In genomic region chr15:12178126-12178525, GRCm38 (mm10) we compare ENCODE assay signal across 23 mouse cellular contexts. TPM values are rescaled to one million over a fixed set of nuclear protein-coding genes. Genes with fewer than 3 reads are reported as not detected.
DNase-seq lines count a peak whose midpoint lies in the region; ATAC-seq and TF ChIP-seq lines count a peak whose summit lies in the region.
"Had no signal": no experiment of that assay in that cellular context is flagged by ENCODE, and none has a peak within 500 bp of the region (broad histone marks: within the 10 kb centered on the region; RNA-seq: fewer than 3 reads in every experiment).

No protein-coding gene starts in this region.

- peaks cover 5% of the 10 kb centered on the region for H3K36me3 ChIP-seq in kidney, adult 2 months (ENCODE audit: control insufficient read depth, insufficient read depth, low read length)
- peaks cover 51% of the 10 kb centered on the region for H3K36me3 ChIP-seq in kidney, embryonic 16.5 days (ENCODE audit: insufficient read depth, low read length)
- H3K36me3 ChIP-seq in neural tube, embryonic 13.5 days: peaks cover 71% of the 10 kb centered on the region
- H3K36me3 ChIP-seq in neural tube, embryonic 15.5 days: peaks cover 53% of the 10 kb centered on the region

- H3K27ac ChIP-seq in cerebellum, adult 2 months (ENCODE audit: insufficient read depth, low read length): no peak overlapping the region
- no peak overlapping the region for H3K27ac ChIP-seq in kidney, adult 2 months (ENCODE audit: insufficient read depth, low read depth, low read length)
- H3K27ac ChIP-seq in kidney, embryonic 16.5 days (ENCODE audit: low read length): no peak overlapping the region
- no peak overlapping the region for H3K27ac ChIP-seq in neural tube, embryonic 13.5 days (replicated peaks)
- no peak overlapping the region for H3K27ac ChIP-seq in neural tube, embryonic 15.5 days (replicated peaks)
- H3K27ac ChIP-seq: embryonic facial prominence, embryonic 10.5 days; forebrain, embryonic 15.5 days; heart, embryonic 10.5 days; limb, embryonic 13.5 days; liver, embryonic 15.5 days; midbrain, embryonic 12.5 days had no signal

- DNase-seq in cerebellum, postnatal 14 days: peak; percentile 28 to 49
- no peak for DNase-seq in cerebellum, adult 2 months
- peak; percentile 54 for DNase-seq in kidney, adult 2 months
- DNase-seq in kidney, postnatal 25 days: peak; percentile 60 to 72
- no peak for DNase-seq in layer of hippocampus, adult 9-10 months (ENCODE audit: low spot score)
- DNase-seq: adrenal gland, postnatal 14 days; cerebellum, adult 11-12 months; gastrocnemius, postnatal 14 days; right cerebral cortex, postnatal 14 days; spleen, adult 18-20 months; thymus, postnatal 4 days had no signal

- no peak for TF ChIP-seq CTCF in cerebellum, adult 2 months (IDR thresholded peaks at IDR 0.05; ENCODE audit: borderline replicate concordance, insufficient read depth, low read depth, low read length)
- TF ChIP-seq CTCF in kidney, adult 2 months (conservative IDR thresholded peaks at IDR 0.05; ENCODE audit: insufficient read depth, insufficient read length, low read depth, low read length): no peak

- H3K4me1 ChIP-seq in cerebellum, adult 2 months (ENCODE audit: control insufficient read depth, insufficient read depth, low read length): no peaks in the 10 kb centered on the region
- H3K4me1 ChIP-seq in kidney, adult 2 months (ENCODE audit: control insufficient read depth, insufficient read depth, low read length): no peaks in the 10 kb centered on the region
- no peaks in the 10 kb centered on the region for H3K4me1 ChIP-seq in kidney, embryonic 16.5 days (ENCODE audit: insufficient read depth, low read length)
- no peaks in the 10 kb centered on the region for H3K4me1 ChIP-seq in neural tube, embryonic 13.5 days (replicated peaks)
- no peaks in the 10 kb centered on the region for H3K4me1 ChIP-seq in neural tube, embryonic 15.5 days
- H3K4me1 ChIP-seq: embryonic facial prominence, embryonic 10.5 days; forebrain, embryonic 15.5 days; heart, embryonic 10.5 days; limb, embryonic 13.5 days; midbrain, embryonic 12.5 days had no signal

- H3K9me3 ChIP-seq in kidney, embryonic 16.5 days (ENCODE audit: low read length): no peaks in the 10 kb centered on the region
- H3K9me3 ChIP-seq in neural tube, embryonic 13.5 days: no peaks in the 10 kb centered on the region
- no peaks in the 10 kb centered on the region for H3K9me3 ChIP-seq in neural tube, embryonic 15.5 days (replicated peaks)
- H3K9me3 ChIP-seq: embryonic facial prominence, embryonic 10.5 days; forebrain, embryonic 15.5 days; heart, embryonic 10.5 days; limb, embryonic 13.5 days; liver, embryonic 15.5 days; midbrain, embryonic 12.5 days had no signal

- ATAC-seq in kidney, embryonic 16.5 days (ENCODE audit: low FRiP score, low TSS enrichment): no peak
- ATAC-seq in neural tube, embryonic 13.5 days (ENCODE audit: low read depth): peak; percentile 50; the same call in 1 of the 2 replicates
- ATAC-seq in neural tube, embryonic 15.5 days (ENCODE audit: low FRiP score): no peak
- ATAC-seq: activated CD4-positive, CD25-positive, alpha-beta regulatory T cell, adult 4 months; CD4-positive, CD25-positive, alpha-beta regulatory T cell, adult 4 months; forebrain, embryonic 15.5 days; inflammation-experienced regulatory T-cells, adult 6 months had no signal

- no peak for TF ChIP-seq POLR2A in cerebellum, adult 2 months (IDR thresholded peaks at IDR 0.05; ENCODE audit: borderline replicate concordance, insufficient read depth, low read length)
- no peak for TF ChIP-seq POLR2A in kidney, adult 2 months (IDR thresholded peaks at IDR 0.05; ENCODE audit: low read depth, low read length)

- H3K4me2 ChIP-seq in kidney, embryonic 16.5 days (replicated peaks; ENCODE audit: low read depth, low read length): no peak overlapping the region
- no peak overlapping the region for H3K4me2 ChIP-seq in neural tube, embryonic 13.5 days
- H3K4me2 ChIP-seq in neural tube, embryonic 15.5 days: no peak overlapping the region
- H3K4me2 ChIP-seq: forebrain, embryonic 15.5 days; limb, embryonic 13.5 days; liver, embryonic 15.5 days; midbrain, embryonic 12.5 days had no signal

- 62% methylated on average over 5 of the region's 5 CpGs for WGBS in cerebellum, adult 2 months
- 44% methylated on average over 5 of the region's 5 CpGs for WGBS in kidney, adult 2 months
- 77% methylated on average over 5 of the region's 5 CpGs for WGBS in kidney, embryonic 16.5 days
- WGBS in neural tube, embryonic 13.5 days: 45% methylated on average over 5 of the region's 5 CpGs
- WGBS in neural tube, embryonic 15.5 days: 45% methylated on average over 5 of the region's 5 CpGs

- no peaks in the 10 kb centered on the region for H3K27me3 ChIP-seq in cerebellum, adult 2 months (ENCODE audit: control insufficient read depth, insufficient read depth, low read length)
- H3K27me3 ChIP-seq in kidney, adult 2 months (replicated peaks; ENCODE audit: control insufficient read depth, insufficient read depth, low read length): no peaks in the 10 kb centered on the region
- H3K27me3 ChIP-seq in kidney, embryonic 16.5 days (ENCODE audit: insufficient read depth, low read length): no peaks in the 10 kb centered on the region
- no peaks in the 10 kb centered on the region for H3K27me3 ChIP-seq in neural tube, embryonic 13.5 days
- no peaks in the 10 kb centered on the region for H3K27me3 ChIP-seq in neural tube, embryonic 15.5 days (replicated peaks)
- H3K27me3 ChIP-seq: forebrain, embryonic 15.5 days; limb, embryonic 13.5 days; liver, embryonic 15.5 days; midbrain, embryonic 12.5 days had no signal

- H3K4me3 ChIP-seq in cerebellum, adult 2 months (replicated peaks; ENCODE audit: insufficient read depth, low read depth, low read length): no peak overlapping the region
- H3K4me3 ChIP-seq in kidney, adult 2 months (ENCODE audit: insufficient read depth, low read depth, low read length): no peak overlapping the region
- H3K4me3 ChIP-seq in kidney, embryonic 16.5 days (ENCODE audit: low read length): no peak overlapping the region
- H3K4me3 ChIP-seq in neural tube, embryonic 13.5 days: no peak overlapping the region
- H3K4me3 ChIP-seq in neural tube, embryonic 15.5 days (replicated peaks): no peak overlapping the region
- H3K4me3 ChIP-seq: embryonic facial prominence, embryonic 10.5 days; forebrain, embryonic 15.5 days; heart, embryonic 10.5 days; limb, embryonic 13.5 days; liver, embryonic 15.5 days; midbrain, embryonic 12.5 days had no signal

- no peak overlapping the region for H3K9ac ChIP-seq in kidney, embryonic 16.5 days (replicated peaks; ENCODE audit: low read length)
- H3K9ac ChIP-seq in neural tube, embryonic 13.5 days: no peak overlapping the region
- no peak overlapping the region for H3K9ac ChIP-seq in neural tube, embryonic 15.5 days (replicated peaks)
- H3K9ac ChIP-seq: forebrain, embryonic 15.5 days; limb, embryonic 13.5 days; liver, embryonic 15.5 days; midbrain, embryonic 12.5 days had no signal

RNA-seq across cellular contexts. Expression of gene Mtmr12, which starts 26.7 kb away (rescaled TPM):
- polyA plus RNA-seq in cerebellum, adult 2 months (2012; rRNA removed): 18.7 and 19.0 TPM in 2 replicates
- 27.3 and 28.1 TPM in 2 replicates for polyA plus RNA-seq in kidney, adult 2 months (2012; rRNA removed)
- 22.5 and 25.0 TPM in 2 replicates for polyA plus RNA-seq in kidney, embryonic 16.5 days (2015; fragmentation: Nextera tagmentation; extraction: Ambion mirVana)
- polyA plus RNA-seq in neural tube, embryonic 13.5 days (2015; fragmentation: Nextera tagmentation; extraction: Ambion mirVana): 8.0 and 9.1 TPM in 2 replicates
- 6.5 and 9.6 TPM in 2 replicates for polyA plus RNA-seq in neural tube, embryonic 15.5 days (2015; fragmentation: Nextera tagmentation; extraction: Ambion mirVana)

Comparison
In these comparisons a context has a peak if more than half of its experiments do, and no peak if none do; other contexts are left out.
1. DNase-seq: peak in cerebellum, postnatal 14 days (2 of 2), kidney, adult 2 months (single experiment) and kidney, postnatal 25 days (2 of 2); none in cerebellum, adult 2 months (0 of 2) and layer of hippocampus, adult 9-10 months (single experiment).